26 mouse cellular contexts compared by ENCODE assay signal in the genomic region with DNA sequence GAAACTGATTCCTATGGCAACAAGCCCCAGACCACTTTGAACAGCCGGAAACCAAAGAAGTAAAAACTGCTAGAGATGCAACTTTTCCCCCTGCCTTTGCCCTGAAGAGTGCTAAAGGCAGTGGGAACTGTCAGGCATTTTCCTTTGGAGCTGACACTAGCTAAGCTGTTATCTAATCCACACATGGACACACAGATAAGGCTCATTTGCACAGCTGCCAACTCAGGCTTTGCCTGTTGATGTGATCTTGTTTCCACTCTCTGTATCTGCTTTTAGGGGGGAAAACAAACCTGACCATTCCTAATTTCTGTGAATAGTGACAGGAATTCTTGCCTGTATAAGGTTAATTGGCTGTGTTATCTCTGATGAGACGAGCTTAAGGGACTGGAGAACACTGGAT. TPM values are rescaled to one million over a fixed set of nuclear protein-coding genes. Genes with fewer than 3 reads are reported as not detected.
DNase-seq lines count a peak whose midpoint lies in the region; ATAC-seq and TF ChIP-seq lines count a peak whose summit lies in the region.
"Had no signal": no experiment of that assay in that cellular context is flagged by ENCODE, and none has a peak within 500 bp of the region (broad histone marks: within the 10 kb centered on the region; RNA-seq: fewer than 3 reads in every experiment).

No protein-coding gene starts in this region.

- no peak for TF ChIP-seq RAD21 in MEL (IDR thresholded peaks at IDR 0.05; ENCODE audit: low read depth, low read length)

- peak; percentile 14 for DNase-seq in kidney, postnatal 0 days (ENCODE audit: low spot score)
- DNase-seq in kidney, postnatal 10 days = no peak
- DNase-seq in lung, postnatal 36 days = peak; percentile 46
- no peak for DNase-seq in lung, adult 2 months
- no peak for DNase-seq in MEL (ENCODE audit: low read depth, low spot score)
- peak; percentile 13 for DNase-seq in skeletal muscle tissue, adult 2 months (ENCODE audit: low read depth, low spot score)
- no peak for DNase-seq in cerebellum, adult 8-10 months
- DNase-seq: adrenal gland, postnatal 25 days; cerebellum, adult 11-12 months; cerebellum, postnatal 10 days; heart, postnatal 14 days; kidney, adult 18-20 months; layer of hippocampus, postnatal 36 days; liver; right cerebral cortex, postnatal 14 days had no signal

- ATAC-seq in kidney, postnatal 0 days (replicated peaks; ENCODE audit: low FRiP score, low read depth) = no peak
- ATAC-seq: forebrain, embryonic 16.5 days; hindbrain, embryonic 16.5 days; midbrain, embryonic 13.5 days had no signal

- no peak for TF ChIP-seq EP300 in MEL (IDR thresholded peaks at IDR 0.05; ENCODE audit: low read depth in 1 of 2, low read length in 2 of 2)

- no peak overlapping the region for H3K4me3 ChIP-seq in kidney, postnatal 0 days (replicated peaks; ENCODE audit: low read depth, low read length)
- no peak overlapping the region for H3K4me3 ChIP-seq in lung, adult 2 months (replicated peaks; ENCODE audit: extremely low read depth, low read depth, low read length)
- no peak overlapping the region for H3K4me3 ChIP-seq in MEL (ENCODE audit: control insufficient read depth in 1 of 2, insufficient read depth in 1 of 2, low read depth in 2 of 2, low read length in 2 of 2)
- H3K4me3 ChIP-seq: embryonic facial prominence, embryonic 13.5 days; forebrain, embryonic 10.5 days; midbrain, embryonic 13.5 days; neural tube, embryonic 15.5 days; stomach, embryonic 15.5 days had no signal

- H3K27me3 ChIP-seq in kidney, postnatal 0 days (ENCODE audit: insufficient read depth, low read length) = no peaks in the 10 kb centered on the region
- no peaks in the 10 kb centered on the region for H3K27me3 ChIP-seq in MEL (ENCODE audit: control insufficient read depth in 1 of 2, insufficient read depth in 2 of 2, low read length in 2 of 2)
- H3K27me3 ChIP-seq: embryonic facial prominence, embryonic 13.5 days; midbrain, embryonic 13.5 days; neural tube, embryonic 15.5 days; stomach, embryonic 15.5 days had no signal

- WGBS in kidney, postnatal 0 days = 56% methylated on average over 2 of the region's 2 CpGs
- 54% methylated on average over 2 of the region's 2 CpGs for WGBS in lung, adult 2 months

- H3K9ac ChIP-seq in kidney, postnatal 0 days (ENCODE audit: low read depth, low read length) = no peak overlapping the region
- H3K9ac ChIP-seq in MEL (ENCODE audit: control insufficient read depth, low read depth, low read length, poor library complexity, severe bottlenecking) = no peak overlapping the region
- H3K9ac ChIP-seq: embryonic facial prominence, embryonic 13.5 days; liver, embryonic 14.5 days; midbrain, embryonic 13.5 days; neural tube, embryonic 15.5 days; stomach, embryonic 15.5 days had no signal

- no peak for TF ChIP-seq CTCF in kidney, postnatal 0 days (IDR thresholded peaks at IDR 0.05; ENCODE audit: low read depth)
- no peak for TF ChIP-seq CTCF in lung, adult 2 months (IDR thresholded peaks at IDR 0.05; ENCODE audit: insufficient read depth, low read length)
- no peak for TF ChIP-seq CTCF in MEL (IDR thresholded peaks at IDR 0.05 in 2 of 3, conservative IDR thresholded peaks at IDR 0.05 in 1 of 3; ENCODE audit: control insufficient read depth in 1 of 3, insufficient read depth in 1 of 3, low read depth in 2 of 3, low read length in 3 of 3, poor library complexity in 1 of 3, severe bottlenecking in 1 of 3)

- H3K4me1 ChIP-seq in kidney, postnatal 0 days (replicated peaks; ENCODE audit: insufficient read depth, low read length) = no peaks in the 10 kb centered on the region
- no peaks in the 10 kb centered on the region; the same call in 1 of the 2 replicates for H3K4me1 ChIP-seq in lung, adult 2 months (ENCODE audit: control insufficient read depth, insufficient read depth, low read length)
- no peaks in the 10 kb centered on the region for H3K4me1 ChIP-seq in MEL (ENCODE audit: control insufficient read depth in 1 of 2, insufficient read depth in 2 of 2, low read length in 2 of 2)
- H3K4me1 ChIP-seq: embryonic facial prominence, embryonic 13.5 days; forebrain, embryonic 10.5 days; midbrain, embryonic 13.5 days; neural tube, embryonic 15.5 days; stomach, embryonic 15.5 days had no signal

- TF ChIP-seq POLR2A in lung, adult 2 months (IDR thresholded peaks at IDR 0.05; ENCODE audit: borderline replicate concordance, extremely low read depth, low read depth, low read length) = no peak
- TF ChIP-seq POLR2A in MEL (IDR thresholded peaks at IDR 0.05; ENCODE audit: control insufficient read depth in 1 of 2, insufficient read depth in 1 of 2, low read depth in 1 of 2, low read length in 2 of 2, poor library complexity in 1 of 2) = no peak

- no peaks in the 10 kb centered on the region for H3K79me2 ChIP-seq in MEL (ENCODE audit: control insufficient read depth, insufficient read depth, low read length, poor library complexity)

- H3K4me2 ChIP-seq in kidney, postnatal 0 days (ENCODE audit: low read length) = no peak overlapping the region
- H3K4me2 ChIP-seq: embryonic facial prominence, embryonic 13.5 days; midbrain, embryonic 13.5 days; neural tube, embryonic 15.5 days; stomach, embryonic 15.5 days had no signal

- no peaks in the 10 kb centered on the region for H3K36me3 ChIP-seq in kidney, postnatal 0 days (ENCODE audit: insufficient read depth, low read length)
- no peaks in the 10 kb centered on the region for H3K36me3 ChIP-seq in MEL (ENCODE audit: control insufficient read depth in 1 of 2, insufficient read depth in 2 of 2, low read length in 2 of 2)
- H3K36me3 ChIP-seq: embryonic facial prominence, embryonic 13.5 days; forebrain, embryonic 10.5 days; midbrain, embryonic 13.5 days; neural tube, embryonic 15.5 days; stomach, embryonic 15.5 days had no signal

- H3K27ac ChIP-seq in kidney, postnatal 0 days = no peak overlapping the region
- no peak overlapping the region for H3K27ac ChIP-seq in MEL (ENCODE audit: control insufficient read depth, low read depth, low read length)
- H3K27ac ChIP-seq: embryonic facial prominence, embryonic 13.5 days; forebrain, embryonic 10.5 days; liver, embryonic 14.5 days; macrophage; midbrain, embryonic 13.5 days; neural tube, embryonic 15.5 days; stomach, embryonic 15.5 days had no signal

- H3K9me3 ChIP-seq in kidney, postnatal 0 days (replicated peaks; ENCODE audit: low read length) = no peaks in the 10 kb centered on the region
- H3K9me3 ChIP-seq in MEL (replicated peaks; ENCODE audit: insufficient read depth, low read length) = no peaks in the 10 kb centered on the region
- H3K9me3 ChIP-seq: embryonic facial prominence, embryonic 13.5 days; forebrain, embryonic 10.5 days; midbrain, embryonic 13.5 days; neural tube, embryonic 15.5 days; stomach, embryonic 15.5 days had no signal

TF ChIP-seq in MEL, 35 proteins besides CTCF, POLR2A, EP300 and RAD21:
- TF ChIP-seq TCF12 (IDR thresholded peaks at IDR 0.05; ENCODE audit: low read depth, low read length) (peak; percentile 24; the same call in 1 of the 2 replicates), ZMIZ1 (IDR thresholded peaks at IDR 0.05; ENCODE audit: low read depth, low read length) (no peak)

RNA-seq across cellular contexts. Expression of gene Tspan7, which starts 17.7 kb away (rescaled TPM):
- polyA plus RNA-seq in kidney, postnatal 0 days (2015; fragmentation: Nextera tagmentation; extraction: Ambion mirVana) = 99.1 and 102 TPM in 2 replicates
- polyA plus RNA-seq in lung, adult 2 months (2012; rRNA removed) = 635 and 712 TPM in 2 replicates
- total RNA-seq in MEL (2012; rRNA removed) = not detected in 2 replicates
- polyA plus RNA-seq in MEL (2012; ENCODE audit: insufficient read depth in 1 of 2, insufficient read length in 2 of 2, low read depth in 1 of 2, low replicate concordance in 2 of 2, missing spikeins in 1 of 2) = not detected
- total RNA-seq: common myeloid progenitor, adult 5-6 weeks; megakaryocyte-erythroid progenitor cell, adult 5-6 weeks had no signal

Comparison
In these comparisons a context has a peak if more than half of its experiments do, and no peak if none do; other contexts are left out.
1. DNase-seq: peak in kidney, postnatal 0 days (single experiment), lung, postnatal 36 days (single experiment) and skeletal muscle tissue, adult 2 months (single experiment); none in kidney, postnatal 10 days (single experiment), lung, adult 2 months (single experiment), MEL (single experiment) and cerebellum, adult 8-10 months (single experiment).
2. RNA of gene Tspan7, which starts 17.7 kb away (polyA plus RNA-seq): 635 to 712 TPM in lung, adult 2 months and 99.1 to 102 TPM in kidney, postnatal 0 days; not detected in MEL; every median in the first group is over 100 times any median in the second.